Mouse (Mus musculus) neutrophil, adult 5-6 weeks (primary cell): ENCODE data around the gene Hist1h2ag. TPM values are rescaled to one million over a fixed set of nuclear protein-coding genes. Genes with fewer than 3 reads are reported as not detected.

ENCODE experiments used
- ATAC-seq: fragments of 151-379, 151-347 bp; 2 replicates; pipeline ENCODE4 v1.8.0; 2017; ENCODE audit warnings: mild to moderate bottlenecking, moderate TSS enrichment; ENCODE audit not compliant: insufficient number of reproducible peaks, poor library complexity, low FRiP score, severe bottlenecking; ENCODE audit errors: extremely low read depth
- total RNA-seq: library from RNA; stranded (forward); fragments of 200-1000 nt; gene quantifications from 2 replicates; pipeline ENCODE4 v1.2.3, GENCODE M21; 2017

The Hist1h2ag gene
- total RNA-seq, 1 experiment from 2014 or later: 24.6 TPM

DNA sequence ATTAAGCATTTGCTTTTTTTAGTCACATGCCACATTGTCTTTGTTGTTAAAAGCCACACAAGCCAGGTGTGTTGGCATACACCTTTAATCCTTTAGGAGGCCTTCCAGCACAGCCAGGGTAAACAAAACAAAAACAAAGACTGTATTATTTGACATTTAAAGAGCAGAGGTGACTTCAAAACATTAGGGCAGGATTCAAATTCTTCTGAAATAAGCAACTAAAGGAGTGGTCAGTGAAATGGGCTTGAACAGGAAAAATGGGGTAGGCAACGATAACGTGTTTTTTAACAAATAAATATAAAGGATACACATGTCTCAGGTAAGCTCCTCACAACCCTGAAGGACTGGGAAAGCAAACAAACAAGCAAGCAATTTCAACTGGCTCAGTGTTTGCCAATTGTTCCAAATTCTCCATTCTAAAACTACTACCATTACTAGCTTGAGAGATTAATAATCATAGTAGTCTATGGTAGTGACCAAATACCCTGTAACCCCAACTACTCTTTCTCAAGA lies 2.7 kb downstream of the Hist1h2ag start:
- ATAC-seq: no peak

DNA sequence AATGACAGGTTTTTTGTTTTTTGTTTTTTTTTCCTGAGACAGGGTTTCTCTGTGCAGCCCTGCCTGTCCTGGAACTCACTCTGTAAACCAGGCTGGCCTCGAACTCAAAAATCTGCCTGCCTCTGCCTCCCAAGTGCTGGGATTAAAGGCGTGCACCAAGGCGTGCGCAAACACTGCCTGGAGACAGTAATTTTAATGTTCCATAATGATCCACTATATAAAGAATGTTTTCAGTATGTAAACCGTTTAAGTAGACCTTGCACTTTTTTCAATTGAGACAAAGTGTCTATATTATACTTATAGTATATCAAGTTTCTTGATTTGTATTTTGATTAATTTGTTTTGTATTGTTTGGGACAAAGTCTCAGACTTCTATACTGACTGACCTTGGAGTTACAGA lies 3.4 kb downstream of the Hist1h2ag start:
- no peak for ATAC-seq

DNA sequence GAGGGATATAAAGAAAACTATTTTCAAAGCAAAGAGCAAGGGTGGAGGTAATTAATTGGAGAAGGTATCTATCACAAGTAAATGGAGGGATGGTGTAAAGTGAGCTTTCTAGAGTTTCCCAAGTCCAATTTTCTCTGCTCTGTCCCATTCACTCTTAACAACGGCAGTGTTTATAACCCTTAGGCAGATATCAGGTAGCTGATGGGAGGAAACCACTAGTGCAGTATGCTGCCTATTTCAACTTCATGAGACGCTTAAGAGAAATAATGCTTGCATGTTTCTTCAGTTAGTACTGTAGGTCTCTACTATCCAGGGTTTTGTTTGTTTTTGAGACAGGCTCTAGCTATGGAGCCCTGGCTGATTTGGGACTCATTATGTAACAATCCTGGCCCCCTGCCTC lies 5.3 kb downstream of the Hist1h2ag start:
- no peak for ATAC-seq

DNA sequence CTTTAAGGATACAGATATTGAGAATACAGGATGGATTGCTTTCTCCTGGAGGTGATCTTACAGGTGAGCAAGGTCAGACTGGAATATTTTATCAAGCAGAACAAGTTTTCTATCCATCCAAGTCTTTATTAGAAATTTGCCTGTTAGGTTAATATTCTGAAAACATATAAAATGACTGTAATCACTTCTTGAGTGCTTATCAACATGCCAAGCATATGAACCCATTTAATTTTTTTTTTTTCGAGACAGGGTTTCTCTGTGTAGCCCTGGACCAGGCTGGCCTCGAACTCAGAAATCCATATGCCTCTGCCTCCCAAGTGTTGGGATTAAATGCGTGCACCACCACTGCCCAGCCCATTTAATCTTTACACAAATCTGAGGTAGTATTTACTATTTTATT lies 5.8 kb downstream of the Hist1h2ag start:
- ATAC-seq: no peak

DNA sequence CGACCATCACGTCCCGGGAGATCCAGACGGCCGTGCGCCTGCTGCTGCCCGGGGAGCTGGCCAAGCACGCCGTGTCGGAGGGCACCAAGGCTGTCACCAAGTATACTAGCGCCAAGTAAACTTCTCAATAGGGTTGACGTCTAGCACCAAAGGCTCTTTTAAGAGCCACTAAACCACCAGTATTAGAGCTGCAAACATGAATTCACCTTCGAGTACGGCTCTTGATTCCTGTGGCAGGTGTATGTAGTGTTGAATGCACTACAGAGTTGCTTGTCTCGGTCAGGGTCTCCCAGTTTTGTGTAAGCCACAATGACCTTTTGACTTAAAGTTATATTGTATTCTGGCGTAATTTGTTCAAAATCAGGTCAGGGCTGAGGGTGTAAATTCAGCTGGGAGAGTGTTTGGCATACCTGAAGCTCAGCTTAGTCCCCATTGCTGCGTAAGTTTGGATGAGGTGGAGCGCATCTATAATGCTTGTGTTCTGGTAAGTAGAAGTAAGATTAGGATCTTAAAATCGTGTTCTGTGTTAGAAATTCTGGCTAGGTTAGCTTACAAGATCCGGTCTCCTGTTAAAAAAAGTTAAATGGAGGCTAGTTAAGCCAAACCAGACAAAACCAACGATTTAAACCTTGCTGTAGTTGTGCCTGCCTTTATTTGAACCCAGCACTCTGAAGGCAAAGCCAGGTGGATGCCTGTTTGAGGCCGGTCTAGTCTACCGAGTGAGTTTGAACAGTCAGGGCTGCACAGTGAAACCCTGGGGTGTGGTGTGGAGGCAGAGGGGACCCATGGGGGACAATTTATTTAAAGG lies 6.4 kb downstream of the Hist1h2ag start:
- ATAC-seq: no peak

DNA sequence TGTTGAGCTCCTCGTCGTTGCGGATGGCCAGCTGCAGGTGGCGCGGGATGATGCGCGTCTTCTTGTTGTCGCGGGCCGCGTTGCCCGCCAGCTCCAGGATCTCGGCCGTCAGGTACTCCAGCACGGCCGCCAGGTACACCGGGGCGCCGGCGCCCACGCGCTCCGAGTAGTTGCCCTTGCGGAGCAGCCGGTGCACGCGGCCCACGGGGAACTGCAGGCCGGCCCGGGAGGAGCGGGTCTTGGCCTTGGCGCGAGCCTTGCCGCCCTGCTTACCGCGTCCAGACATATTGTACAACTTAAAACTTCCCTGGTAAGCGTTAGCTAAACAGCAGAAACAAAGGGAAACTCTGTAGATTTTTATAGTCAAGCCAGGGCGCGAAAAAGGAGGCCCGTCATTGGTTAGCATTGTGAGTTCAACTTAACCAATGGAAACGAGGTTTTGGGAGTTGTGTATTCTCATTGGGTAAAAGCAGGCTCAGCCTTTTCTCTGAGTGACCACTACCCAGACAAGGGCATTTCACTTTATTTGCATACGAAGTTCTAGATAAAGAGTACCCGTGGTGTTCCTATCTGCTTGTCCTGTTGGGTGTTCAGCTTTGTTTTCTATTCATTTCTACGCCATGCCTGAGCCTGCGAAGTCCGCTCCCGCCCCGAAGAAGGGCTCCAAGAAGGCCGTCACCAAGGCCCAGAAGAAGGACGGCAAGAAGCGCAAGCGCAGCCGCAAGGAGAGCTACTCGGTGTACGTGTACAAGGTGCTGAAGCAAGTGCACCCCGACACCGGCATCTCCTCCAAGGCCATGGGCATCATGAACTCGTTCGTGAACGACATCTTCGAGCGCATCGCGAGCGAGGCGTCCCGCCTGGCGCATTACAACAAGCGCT lies 7.2 kb downstream of the Hist1h2ag start, which contains the start of the genes Hist1h2ah and Hist1h2bk:
Hist1h2ah (minus strand) TSS at position 302 of the 882 bp plus-strand sequence.
Hist1h2bk (plus strand) TSS at position 604 of the 882 bp plus-strand sequence.
- peak; percentile 99 for ATAC-seq

DNA sequence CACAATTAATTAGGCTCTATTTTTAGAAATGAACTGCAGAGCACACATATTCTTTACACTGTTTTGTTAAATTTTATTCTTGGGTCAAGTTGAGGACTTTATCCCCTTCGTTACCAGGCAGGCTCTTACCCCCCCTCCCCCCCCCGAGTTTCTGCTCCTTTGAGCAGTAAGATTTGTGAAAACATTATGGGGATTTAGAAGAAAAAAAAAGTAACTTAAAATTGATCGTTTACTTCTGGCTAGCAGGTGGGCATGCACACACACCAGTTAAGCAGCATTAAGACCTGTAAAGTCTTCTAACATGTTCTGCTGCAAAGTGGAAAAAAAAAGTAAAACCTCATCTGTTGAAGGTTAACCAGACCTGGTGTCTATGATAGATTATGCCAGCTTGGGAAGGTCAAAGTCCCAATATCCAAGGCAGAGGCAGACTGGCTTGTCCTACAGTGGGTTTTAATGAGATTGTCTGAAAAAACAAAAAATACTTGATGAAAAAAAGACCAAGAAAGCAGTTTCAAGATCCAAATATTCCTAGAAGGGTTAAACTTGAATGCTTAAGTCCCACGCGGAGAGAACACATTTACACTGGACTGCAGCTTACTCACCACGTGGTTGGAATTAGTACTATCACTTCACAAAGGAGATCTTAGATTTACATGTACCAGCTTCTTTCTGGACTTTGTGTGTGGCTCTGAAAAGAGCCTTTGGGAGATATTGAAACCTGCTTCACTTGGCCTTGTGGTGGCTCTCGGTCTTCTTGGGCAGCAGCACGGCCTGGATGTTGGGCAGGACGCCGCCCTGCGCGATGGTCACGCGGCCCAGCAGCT lies 8.1 kb downstream of the Hist1h2ag start:
- ATAC-seq: no peak

DNA sequence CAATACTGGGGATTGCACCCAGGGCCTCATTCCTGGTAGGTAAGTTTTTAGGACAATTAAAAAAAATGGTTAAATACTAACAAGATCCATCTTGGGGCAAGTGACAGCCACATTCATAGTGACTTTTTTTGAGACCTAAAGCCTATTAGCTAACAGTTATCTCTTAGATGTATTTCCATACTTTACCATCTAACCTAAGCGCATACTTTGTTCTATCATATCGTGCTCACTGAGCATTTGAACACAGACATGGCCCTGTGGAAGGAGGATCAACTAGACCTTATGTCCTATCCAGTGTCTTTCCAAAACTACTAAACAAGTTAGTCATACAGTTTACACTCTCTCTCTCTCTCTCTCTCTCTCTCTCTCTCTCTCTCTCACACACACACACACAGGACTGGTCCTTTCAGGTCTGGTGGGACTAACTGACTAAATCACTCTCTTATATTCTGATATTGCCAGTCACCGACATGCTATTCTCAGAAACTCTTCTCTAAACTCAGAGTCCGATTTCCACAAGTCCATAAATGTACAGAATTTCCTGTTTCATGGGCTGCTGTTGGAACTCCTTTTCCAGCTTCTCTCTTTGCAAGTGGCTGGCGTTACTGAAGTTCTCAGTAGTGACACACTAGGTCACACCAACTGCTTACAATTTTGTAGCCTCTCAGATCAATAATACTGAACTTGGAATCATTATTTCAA lies 8.9 kb downstream of the Hist1h2ag start:
- no peak for ATAC-seq

DNA sequence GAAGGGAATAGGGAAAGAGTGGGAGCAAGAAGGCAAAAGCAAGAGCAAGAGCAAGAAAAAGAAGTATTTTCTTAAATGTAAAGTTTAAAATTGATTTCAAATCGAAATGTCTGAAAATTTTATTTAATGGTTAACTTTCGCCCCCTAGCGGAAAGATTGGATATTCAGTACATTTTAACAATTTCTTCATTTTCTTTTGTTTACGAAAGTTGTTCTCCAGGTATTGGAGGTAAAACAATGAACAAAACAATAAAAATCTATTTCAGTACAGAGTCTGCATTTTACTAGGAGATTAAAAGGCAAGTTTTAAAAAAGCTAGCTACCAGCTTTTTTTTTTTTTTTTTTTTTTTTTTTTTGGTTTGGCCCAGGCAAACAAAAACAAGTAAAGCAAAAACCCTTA lies 12.3 kb downstream of the Hist1h2ag start:
- no peak for ATAC-seq

DNA sequence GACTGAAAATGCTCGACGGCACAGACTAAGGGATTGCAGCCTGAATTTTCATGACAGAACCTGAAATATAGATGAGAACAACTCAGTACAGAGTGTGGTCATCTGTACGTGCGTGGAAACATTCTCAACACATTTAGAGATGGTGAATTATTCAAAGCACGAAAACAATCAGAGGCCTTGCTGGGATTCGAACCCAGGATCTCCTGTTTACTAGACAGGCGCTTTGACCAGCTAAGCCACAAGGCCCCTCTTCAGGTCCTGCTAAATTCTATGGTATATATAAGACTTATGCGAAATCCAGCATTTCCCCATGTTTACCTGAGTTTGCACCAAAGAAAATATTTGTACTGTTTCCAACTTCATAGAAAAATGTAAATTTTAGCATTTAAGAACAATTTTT lies 12.8 kb downstream of the Hist1h2ag start:
- ATAC-seq: no peak

DNA sequence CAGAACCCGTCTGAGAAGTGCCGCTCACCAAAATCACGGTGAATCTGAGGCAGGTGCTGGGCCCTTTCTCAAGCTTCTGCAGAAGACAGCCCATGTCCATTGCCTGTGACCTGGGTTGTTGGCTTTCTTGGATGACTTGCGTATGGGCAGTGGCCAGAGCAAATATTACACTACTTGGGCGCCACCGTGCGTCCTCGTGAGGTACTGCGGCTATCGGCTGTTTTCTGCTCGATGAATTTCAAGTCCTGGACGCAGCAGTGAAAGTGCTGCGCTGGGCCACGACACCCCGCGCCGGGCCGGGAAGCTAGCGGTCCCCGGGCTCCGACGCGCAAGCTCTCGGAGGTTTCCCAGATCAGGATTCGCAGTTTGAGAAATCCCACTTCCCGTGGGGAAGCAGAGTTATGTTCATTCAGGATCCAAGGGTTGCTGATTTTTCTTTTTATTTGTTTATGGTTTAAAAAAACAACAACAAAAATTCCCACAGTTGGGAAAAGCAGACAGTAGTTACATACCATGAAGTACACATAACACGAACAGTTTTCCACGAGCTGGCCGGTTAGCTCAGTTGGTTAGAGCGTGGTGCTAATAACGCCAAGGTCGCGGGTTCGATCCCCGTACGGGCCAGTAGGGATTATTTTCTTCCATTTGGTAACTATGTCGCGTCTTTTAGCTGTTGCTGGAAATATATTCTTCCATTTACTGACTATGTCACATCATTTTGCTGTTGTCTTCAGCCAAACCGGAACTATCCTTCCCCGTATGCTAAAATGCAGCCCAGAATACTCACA lies 13.9 kb downstream of the Hist1h2ag start:
- ATAC-seq: peak; percentile 96

DNA sequence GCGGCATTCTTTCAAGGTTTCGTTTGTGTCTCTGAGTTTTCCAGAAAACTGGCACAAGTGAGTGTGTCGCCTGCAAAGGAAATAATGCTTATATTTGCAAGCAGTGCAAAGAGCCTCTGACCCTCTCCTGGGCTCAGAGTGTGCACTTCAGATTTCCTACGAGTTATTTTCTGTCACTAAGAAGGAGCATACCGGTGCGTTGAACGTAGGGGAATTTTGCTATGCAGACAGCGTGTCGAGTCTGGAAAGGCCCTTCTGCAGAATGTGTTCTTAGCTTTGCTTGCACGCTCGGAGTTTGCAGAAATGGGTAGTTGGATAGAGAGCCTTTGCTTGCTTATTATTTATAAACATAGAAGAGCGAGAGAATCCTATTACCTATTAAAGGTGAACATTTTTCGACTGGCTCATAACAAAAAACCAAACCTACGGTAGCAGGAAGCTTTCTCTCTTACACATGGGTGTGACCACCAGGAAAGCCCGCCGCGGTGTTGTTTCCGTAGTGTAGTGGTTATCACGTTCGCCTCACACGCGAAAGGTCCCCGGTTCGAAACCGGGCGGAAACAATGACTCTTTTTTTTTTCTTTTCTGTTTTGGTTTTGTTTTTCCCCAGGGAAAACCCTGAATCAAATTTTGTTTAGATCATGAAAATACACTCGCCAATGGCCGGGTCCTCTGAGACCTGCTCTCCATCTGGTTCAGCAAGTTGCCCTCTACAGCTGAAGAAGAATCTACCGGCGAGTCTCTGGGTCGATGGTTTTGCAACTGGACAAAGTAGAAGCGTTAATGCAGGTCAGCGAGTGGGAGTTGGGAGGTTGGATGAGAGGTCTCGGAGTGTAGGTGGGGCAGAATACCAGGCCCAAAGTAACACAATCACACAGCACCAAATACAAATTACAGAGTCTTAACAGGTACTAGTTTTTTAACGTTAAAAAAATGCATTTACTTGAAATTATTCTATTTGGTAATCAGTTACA lies 16.4 kb downstream of the Hist1h2ag start:
- ATAC-seq: no peak

DNA sequence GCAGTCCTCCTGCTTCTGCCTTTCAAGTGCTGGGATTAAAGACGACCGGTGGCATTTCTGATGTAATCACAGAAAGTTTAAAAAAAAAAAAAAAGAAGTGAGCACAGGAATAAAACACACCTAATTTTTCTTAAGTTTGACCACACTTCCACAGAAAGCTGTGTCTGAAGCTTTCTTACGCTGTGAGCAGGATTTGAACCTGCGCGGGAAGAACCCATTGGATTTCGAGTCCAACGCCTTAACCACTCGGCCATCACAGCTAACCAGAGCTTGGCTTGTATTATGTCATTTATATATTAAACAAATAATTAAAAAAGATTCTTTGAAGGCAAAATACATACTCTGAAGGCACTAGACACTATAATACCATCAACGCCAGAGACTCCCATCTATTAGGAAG lies 20.5 kb downstream of the Hist1h2ag start:
- ATAC-seq: peak; percentile 66

DNA sequence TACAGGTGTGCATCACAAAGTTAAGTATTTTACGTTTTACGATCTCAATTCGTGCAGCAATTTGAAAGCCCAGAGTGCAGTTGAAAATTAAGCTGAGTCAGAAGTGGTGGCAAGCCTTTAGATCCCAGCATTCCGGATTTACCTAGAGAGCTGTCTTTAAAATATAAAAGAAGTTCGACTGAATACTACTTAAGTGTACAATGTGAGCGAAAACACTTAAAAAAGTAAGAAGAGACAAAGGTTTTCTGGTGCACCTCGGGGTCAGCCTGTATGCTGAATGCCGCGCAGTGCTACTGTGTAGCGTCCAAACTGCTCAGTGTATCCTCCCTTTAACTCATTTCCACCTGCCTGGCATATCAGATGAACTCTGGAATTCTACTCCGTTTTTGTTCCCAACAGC lies 21.2 kb downstream of the Hist1h2ag start:
- no peak for ATAC-seq

DNA sequence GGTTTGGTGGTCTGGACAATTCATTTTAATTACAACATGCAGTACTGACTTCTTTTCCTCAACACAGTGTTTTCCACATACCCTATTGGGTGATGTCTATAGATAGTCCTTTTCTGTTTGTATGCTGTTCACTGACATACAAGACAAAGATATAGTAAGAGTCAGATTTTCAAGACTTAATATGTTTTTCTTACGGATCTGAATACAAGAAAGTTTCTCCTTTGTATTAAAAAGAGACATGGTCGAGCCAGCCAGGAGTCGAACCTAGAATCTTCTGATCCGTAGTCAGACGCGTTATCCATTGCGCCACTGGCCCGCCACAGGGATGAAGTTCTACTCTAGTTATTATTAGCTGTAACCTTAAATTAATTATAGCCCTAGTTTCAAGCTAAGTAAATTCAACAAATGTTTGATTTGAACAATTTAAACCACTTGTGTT lies 21.8 kb downstream of the Hist1h2ag start:
- ATAC-seq: peak; percentile 38
